In genomic region chr6:48487747-48488725, GRCm38 (mm10) we compare ENCODE assay signal across 8 mouse cellular contexts. TPM values are rescaled to one million over a fixed set of nuclear protein-coding genes. Genes with fewer than 3 reads are reported as not detected.
DNase-seq lines count a peak whose midpoint lies in the region; ATAC-seq and TF ChIP-seq lines count a peak whose summit lies in the region.

No protein-coding gene starts in this region.

- no peak overlapping the region for H3K27ac ChIP-seq in ES-E14 (ENCODE audit: insufficient read depth, low read depth, low read length, poor library complexity, severe bottlenecking)
- H3K27ac ChIP-seq in embryonic facial prominence, embryonic 12.5 days, result peak overlapping the region; percentile 46; the same call in 1 of the 2 replicates
- 0 out of 2 replicates have a peak overlapping the region, but pooled peaks have one; percentile 51 for H3K27ac ChIP-seq in heart, embryonic 15.5 days
- no peak overlapping the region for H3K27ac ChIP-seq in neural tube, embryonic 12.5 days

- peaks cover 0 to 21% of the 10 kb centered on the region in 2 experiments; a peak in 2 of 4 replicates for H3K4me1 ChIP-seq in ES-E14 (ENCODE audit: control insufficient read depth in 2 of 2, insufficient read depth in 2 of 2, low read length in 2 of 2, poor library complexity in 1 of 2)
- peaks cover 18% of the 10 kb centered on the region for H3K4me1 ChIP-seq in embryonic facial prominence, embryonic 12.5 days
- peaks cover 14% of the 10 kb centered on the region for H3K4me1 ChIP-seq in heart, embryonic 15.5 days (replicated peaks)
- H3K4me1 ChIP-seq in neural tube, embryonic 12.5 days, result peaks cover 11% of the 10 kb centered on the region

- no peaks in the 10 kb centered on the region; the same call in 1 of the 2 replicates for H3K27me3 ChIP-seq in embryonic facial prominence, embryonic 12.5 days
- peaks cover 32% of the 10 kb centered on the region for H3K27me3 ChIP-seq in heart, embryonic 15.5 days
- H3K27me3 ChIP-seq in neural tube, embryonic 12.5 days (replicated peaks), result no peaks in the 10 kb centered on the region

- no peaks in the 10 kb centered on the region for H3K36me3 ChIP-seq in ES-E14 (ENCODE audit: control insufficient read depth, insufficient read depth, low read length, poor library complexity, severe bottlenecking)
- no peaks in the 10 kb centered on the region for H3K36me3 ChIP-seq in embryonic facial prominence, embryonic 12.5 days
- H3K36me3 ChIP-seq in heart, embryonic 15.5 days, result no peaks in the 10 kb centered on the region
- H3K36me3 ChIP-seq in neural tube, embryonic 12.5 days, result no peaks in the 10 kb centered on the region

- H3K4me3 ChIP-seq in ES-E14 (ENCODE audit: insufficient read depth in 1 of 2, low read depth in 1 of 2, low read length in 2 of 2, poor library complexity in 1 of 2, severe bottlenecking in 1 of 2), result peak overlapping the region; percentile 33 to 41; a peak in 2 of 4 replicates
- peak overlapping the region; percentile 32 for H3K4me3 ChIP-seq in embryonic facial prominence, embryonic 12.5 days
- peak overlapping the region; percentile 27 for H3K4me3 ChIP-seq in heart, embryonic 15.5 days
- H3K4me3 ChIP-seq in neural tube, embryonic 12.5 days, result no peak overlapping the region

- H3K9ac ChIP-seq in ES-E14 (ENCODE audit: insufficient read depth, low read depth, low read length, poor library complexity, severe bottlenecking), result peak overlapping the region; percentile 27; the same call in 1 of the 2 replicates
- peak overlapping the region; percentile 68 for H3K9ac ChIP-seq in embryonic facial prominence, embryonic 12.5 days
- no peak overlapping the region for H3K9ac ChIP-seq in heart, embryonic 15.5 days
- H3K9ac ChIP-seq in neural tube, embryonic 12.5 days, result no peak overlapping the region

- DNase-seq in ES-E14 (ENCODE audit: low read depth, low spot score), result no peak
- peak; percentile 30 to 52 for DNase-seq in kidney, postnatal 4 days
- no peak for DNase-seq in cerebellum, adult 18-20 months
- DNase-seq in cerebellum, adult 11 months, result no peak
- DNase-seq in layer of hippocampus, adult 9-10 months (ENCODE audit: low spot score), result no peak

- H3K4me2 ChIP-seq in embryonic facial prominence, embryonic 12.5 days (replicated peaks), result peak overlapping the region; percentile 52
- H3K4me2 ChIP-seq in heart, embryonic 15.5 days, result peak overlapping the region; percentile 59
- peak overlapping the region; percentile 47 for H3K4me2 ChIP-seq in neural tube, embryonic 12.5 days (replicated peaks)

- in situ Hi-C loops in ES-E14 (cut with MboI; ENCODE audit: low sequenced_read_pairs in 2 of 2, unreplicated experiment in 2 of 2), result no loop called here

- peak; percentile 69; the same call in 1 of the 2 replicates for ATAC-seq in embryonic facial prominence, embryonic 12.5 days (ENCODE audit: insufficient number of reproducible peaks, insufficient read depth, low FRiP score, low TSS enrichment)
- ATAC-seq in heart, embryonic 15.5 days (replicated peaks; ENCODE audit: insufficient number of reproducible peaks, insufficient read depth, low FRiP score, low read depth), result 0 out of 2 replicates have a peak, but pooled peaks have one; percentile 14
- no peak for ATAC-seq in neural tube, embryonic 12.5 days (ENCODE audit: low FRiP score, low read depth)

- 8% methylated on average over 21 of the region's 25 CpGs for WGBS in embryonic facial prominence, embryonic 12.5 days
- WGBS in heart, embryonic 15.5 days, result 9% methylated on average over 24 of the region's 25 CpGs
- 11% methylated on average over 25 of the region's 25 CpGs for WGBS in neural tube, embryonic 12.5 days

- no peaks in the 10 kb centered on the region for H3K9me3 ChIP-seq in ES-E14 (ENCODE audit: control insufficient read depth, insufficient read depth, low read depth, low read length)
- no peaks in the 10 kb centered on the region for H3K9me3 ChIP-seq in embryonic facial prominence, embryonic 12.5 days
- H3K9me3 ChIP-seq in heart, embryonic 15.5 days (replicated peaks), result no peaks in the 10 kb centered on the region
- H3K9me3 ChIP-seq in neural tube, embryonic 12.5 days, result no peaks in the 10 kb centered on the region

TF ChIP-seq in ES-E14, 5 proteins besides CTCF, POLR2A, EP300 and RAD21:
- TF ChIP-seq CHD2 (IDR thresholded peaks at IDR 0.05; ENCODE audit: low read depth, low read length) (no peak), ZNF384 (IDR thresholded peaks at IDR 0.05; ENCODE audit: low read depth, low read length) (no peak), HCFC1 (IDR thresholded peaks at IDR 0.05; ENCODE audit: borderline replicate concordance, insufficient read depth, low read length) (no peak), MAFK (IDR thresholded peaks at IDR 0.05; ENCODE audit: insufficient read depth, low read depth, low read length) (no peak), ZC3H11A (IDR thresholded peaks at IDR 0.05; ENCODE audit: borderline replicate concordance, low read depth, low read length) (no peak)

RNA-seq across cellular contexts. Expression of gene Sspo, which starts 40.0 kb away (rescaled TPM):
- total RNA-seq in ES-E14 (2012; rRNA removed), result 0.27 and 1.2 TPM in 2 replicates
- polyA plus RNA-seq in embryonic facial prominence, embryonic 12.5 days (2016; fragmentation: Nextera tagmentation; extraction: Ambion mirVana), result 0.42 and 0.57 TPM in 2 replicates
- 0.16 and 0.51 TPM in 2 replicates for polyA plus RNA-seq in heart, embryonic 15.5 days (2015; fragmentation: Nextera tagmentation; extraction: Ambion mirVana)
- 0.28 and 0.63 TPM in 2 replicates for polyA plus RNA-seq in neural tube, embryonic 12.5 days (2016; fragmentation: Nextera tagmentation; extraction: Ambion mirVana)

RNA-seq across cellular contexts. Expression of gene Zfp467, which starts 42.4 kb away (rescaled TPM):
- 0.53 and 1.3 TPM in 2 replicates for total RNA-seq in ES-E14 (2012; rRNA removed)
- 30.3 and 31.7 TPM in 2 replicates for polyA plus RNA-seq in embryonic facial prominence, embryonic 12.5 days (2016; fragmentation: Nextera tagmentation; extraction: Ambion mirVana)
- 18.5 and 20.4 TPM in 2 replicates for polyA plus RNA-seq in heart, embryonic 15.5 days (2015; fragmentation: Nextera tagmentation; extraction: Ambion mirVana)
- 18.4 and 18.5 TPM in 2 replicates for polyA plus RNA-seq in neural tube, embryonic 12.5 days (2016; fragmentation: Nextera tagmentation; extraction: Ambion mirVana)

RNA-seq across cellular contexts. Expression of gene Atp6v0e2, which starts 49.4 kb away (rescaled TPM):
- total RNA-seq in ES-E14 (2012; rRNA removed), result 13.5 and 15.9 TPM in 2 replicates
- 21.3 and 21.5 TPM in 2 replicates for polyA plus RNA-seq in embryonic facial prominence, embryonic 12.5 days (2016; fragmentation: Nextera tagmentation; extraction: Ambion mirVana)
- polyA plus RNA-seq in heart, embryonic 15.5 days (2015; fragmentation: Nextera tagmentation; extraction: Ambion mirVana), result 17.5 and 18.6 TPM in 2 replicates
- polyA plus RNA-seq in neural tube, embryonic 12.5 days (2016; fragmentation: Nextera tagmentation; extraction: Ambion mirVana), result 97.7 and 107 TPM in 2 replicates

Comparison
In these comparisons a context has a peak if more than half of its experiments do, and no peak if none do; other contexts are left out.
1. DNase-seq: peak in kidney, postnatal 4 days (2 of 2); none in ES-E14 (single experiment), cerebellum, adult 18-20 months (0 of 2), cerebellum, adult 11 months (single experiment) and layer of hippocampus, adult 9-10 months (single experiment).
2. H3K27ac ChIP-seq: peak in embryonic facial prominence, embryonic 12.5 days (single experiment) and heart, embryonic 15.5 days (single experiment); none in ES-E14 (single experiment) and neural tube, embryonic 12.5 days (single experiment).
3. H3K9ac ChIP-seq: peak in ES-E14 (single experiment) and embryonic facial prominence, embryonic 12.5 days (single experiment); none in heart, embryonic 15.5 days (single experiment) and neural tube, embryonic 12.5 days (single experiment).
4. Peak in every context shown above with its lines, with median percentiles within 50 percentile points of each other: H3K4me2 ChIP-seq.